Mouse (Mus musculus) gastrocnemius, postnatal 10 days (tissue): ENCODE measurements around the gene Rsph3a. TPM values are rescaled to one million over a fixed set of nuclear protein-coding genes. Genes with fewer than 3 reads are reported as not detected.

Experiments
- DNase-seq: peaks from one replicate; pipeline ENCODE4 v3.0.0; 2021; ENCODE audit warnings: mixed read lengths
- long read RNA-seq, 2 experiments: library from polyadenylated mRNA; stranded (forward); transcript quantifications; one replicate each; pipeline ENCODE4 v2.0.0; 2021
- total RNA-seq, 2 experiments: library from RNA; stranded (reverse); gene quantifications; 2 replicates each; pipeline ENCODE4 v1.2.3; 2021

Gene Rsph3a
- 10 to 100 TPM; 21.1 to 26.2 TPM for total RNA-seq
- long read RNA-seq, experiment 1, transcript Rsph3a-201 (8 exons, 2,189 nt): major isoform, 21 of 22 reads
- long read RNA-seq, experiment 1, partial matches to known transcripts: 1 of 22 reads
- long read RNA-seq, experiment 1, other reads (novel, unspliced or antisense): 0 of 22 reads
- long read RNA-seq, experiment 2, transcript Rsph3a-201 (8 exons, 2,189 nt): major isoform, 21 of 24 reads
- long read RNA-seq, experiment 2, partial matches to known transcripts: 3 of 24 reads
- long read RNA-seq, experiment 2, other reads (novel, unspliced or antisense): 0 of 24 reads

GRCm38 (mm10) chr17:7945117-7946052, at the start of gene Rsph3a:
Rsph3a (plus strand) TSS chr17:7945614.
- peak; percentile 80 for DNase-seq

- DNase-seq: no peak
These were observed 49.3 kb upstream of the Rsph3a start for GRCm38 (mm10) chr17:7896047-7896635.

GRCm38 (mm10) chr17:7897120-7897519, 48.3 kb upstream of the Rsph3a start:
- DNase-seq: no peak

GRCm38 (mm10) chr17:7897756-7898155, 47.7 kb upstream of the Rsph3a start:
- DNase-seq: no peak

GRCm38 (mm10) chr17:7899233-7899632, 46.2 kb upstream of the Rsph3a start:
- no peak for DNase-seq

GRCm38 (mm10) chr17:7899961-7900360, 45.5 kb upstream of the Rsph3a start:
- DNase-seq: no peak

GRCm38 (mm10) chr17:7901536-7901935, 43.9 kb upstream of the Rsph3a start:
- no peak for DNase-seq

GRCm38 (mm10) chr17:7902362-7902761, 43.1 kb upstream of the Rsph3a start:
- peak; percentile 16 for DNase-seq

GRCm38 (mm10) chr17:7904992-7905391, 40.4 kb upstream of the Rsph3a start:
- no peak for DNase-seq

GRCm38 (mm10) chr17:7905936-7906685, 39.3 kb upstream of the Rsph3a start:
- DNase-seq: no peak

- DNase-seq: no peak
These were observed 30.7 kb upstream of the Rsph3a start for GRCm38 (mm10) chr17:7914596-7915227.

GRCm38 (mm10) chr17:7915791-7916190, 29.6 kb upstream of the Rsph3a start:
- DNase-seq: no peak

GRCm38 (mm10) chr17:7916782-7917574, 28.4 kb upstream of the Rsph3a start:
- no peak for DNase-seq

- DNase-seq: no peak
These were observed 27.1 kb upstream of the Rsph3a start for GRCm38 (mm10) chr17:7918355-7918754.

GRCm38 (mm10) chr17:7919209-7919608, 26.2 kb upstream of the Rsph3a start:
- no peak for DNase-seq

GRCm38 (mm10) chr17:7922564-7922963, 22.9 kb upstream of the Rsph3a start:
- DNase-seq: no peak

GRCm38 (mm10) chr17:7924185-7924725, 21.2 kb upstream of the Rsph3a start:
- no peak for DNase-seq

- DNase-seq: no peak
These were observed 19.8 kb upstream of the Rsph3a start, which contains the start of gene Tagap for GRCm38 (mm10) chr17:7925413-7926160. Tagap (plus strand) TSS chr17:7926000.
